ENCODE assay signal across 13 mouse cellular contexts in the genomic region with DNA sequence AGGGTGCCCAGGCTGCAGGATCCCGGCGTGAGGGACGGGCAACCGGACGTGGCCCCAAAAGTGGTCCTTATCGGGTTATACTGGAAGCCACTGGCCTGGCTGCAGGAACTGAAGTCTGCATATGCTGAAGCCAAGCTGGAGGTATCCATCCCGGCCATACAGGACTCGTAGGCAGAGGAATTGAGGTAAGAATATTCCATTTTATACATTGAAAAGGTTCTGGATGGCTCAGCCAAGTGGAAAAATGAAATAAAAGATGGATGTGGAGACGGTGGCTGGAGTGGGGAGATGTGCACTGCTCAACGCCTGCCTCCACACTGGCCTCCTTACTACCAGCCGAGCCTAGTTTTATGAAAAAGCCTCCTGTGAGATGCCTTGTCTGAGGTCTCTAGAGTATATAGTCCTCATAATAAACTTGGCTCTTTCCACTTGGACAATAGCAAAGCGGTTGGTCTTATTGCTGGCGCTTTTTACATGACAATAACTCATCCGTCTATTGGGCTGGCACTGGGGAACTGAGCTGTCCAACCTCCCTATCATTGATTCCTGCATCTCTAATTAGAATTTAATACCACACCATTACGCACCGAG. TPM values are rescaled to one million over a fixed set of nuclear protein-coding genes. Genes with fewer than 3 reads are reported as not detected.
DNase-seq lines count a peak whose midpoint lies in the region; ATAC-seq and TF ChIP-seq lines count a peak whose summit lies in the region.
"Had no signal": no experiment of that assay in that cellular context is flagged by ENCODE, and none has a peak within 500 bp of the region (broad histone marks: within the 10 kb centered on the region; RNA-seq: fewer than 3 reads in every experiment).

Gene Phox2b, minus strand, starts transcription at position 569 of the 591 bp plus-strand sequence.

- no peak for ATAC-seq in hindbrain, postnatal 0 days
- no peak for ATAC-seq in monocyte, adult 5-6 weeks (replicated peaks; ENCODE audit: insufficient number of reproducible peaks, low FRiP score, low TSS enrichment, poor library complexity, severe bottlenecking)
- ATAC-seq: activated CD4-positive, CD25-positive, alpha-beta regulatory T cell, adult 4 months; CD4-positive, CD25-positive, alpha-beta regulatory T cell, adult 4 months had no signal

- H3K27me3 ChIP-seq in E14TG2a.4 (ENCODE audit: insufficient read depth, low read length): peaks cover 95% of the 10 kb centered on the region
- H3K27me3 ChIP-seq in hindbrain, postnatal 0 days (ENCODE audit: insufficient read depth, low read length): peaks cover 81% of the 10 kb centered on the region

- no peak for TF ChIP-seq CTCF in E14TG2a.4 (conservative IDR thresholded peaks at IDR 0.05; ENCODE audit: low read length)
- no peak for TF ChIP-seq CTCF in hindbrain, postnatal 0 days (IDR thresholded peaks at IDR 0.05; ENCODE audit: low read depth)

- WGBS in hindbrain, postnatal 0 days: 1% methylated on average over 16 of the region's 16 CpGs

- H3K9ac ChIP-seq in hindbrain, postnatal 0 days (replicated peaks; ENCODE audit: low read length): no peak within 1 kb of the TSS
- H3K9ac ChIP-seq: neural tube, embryonic 13.5 days had no signal

- peak; percentile 8 for DNase-seq in heart, postnatal 4 days
- DNase-seq in heart, adult 11 months: no peak
- no peak for DNase-seq in adrenal gland, postnatal 36 days
- DNase-seq in hindbrain, postnatal 0 days (ENCODE audit: low spot score): peak; percentile 19
- no peak for DNase-seq in ovary, postnatal 36 days (ENCODE audit: low spot score)
- DNase-seq in layer of hippocampus, adult 18-20 months (ENCODE audit: low spot score in 2 of 2): no peak

- H3K4me2 ChIP-seq in hindbrain, postnatal 0 days (ENCODE audit: low read depth, low read length): no peak within 1 kb of the TSS
- H3K4me2 ChIP-seq: neural tube, embryonic 13.5 days had no signal

- H3K36me3 ChIP-seq in E14TG2a.4 (ENCODE audit: insufficient read depth, low read length): no peaks in the 10 kb centered on the region
- no peaks in the 10 kb centered on the region for H3K36me3 ChIP-seq in hindbrain, postnatal 0 days (ENCODE audit: insufficient read depth, low read length)
- H3K36me3 ChIP-seq: neural tube, embryonic 13.5 days had no signal

- H3K9me3 ChIP-seq in E14TG2a.4 (ENCODE audit: low read length): no peaks in the 10 kb centered on the region
- H3K9me3 ChIP-seq in hindbrain, postnatal 0 days (ENCODE audit: low read length): no peaks in the 10 kb centered on the region
- H3K9me3 ChIP-seq: neural tube, embryonic 13.5 days had no signal

- H3K4me1 ChIP-seq in E14TG2a.4 (replicated peaks; ENCODE audit: low read depth, low read length): peaks cover 75% of the 10 kb centered on the region
- no peaks in the 10 kb centered on the region for H3K4me1 ChIP-seq in hindbrain, postnatal 0 days (ENCODE audit: insufficient read depth, low read length)

- peak within 1 kb of the TSS; percentile 32; the same call in 1 of the 2 replicates for H3K4me3 ChIP-seq in E14TG2a.4 (replicated peaks; ENCODE audit: low read length)
- H3K4me3 ChIP-seq in hindbrain, postnatal 0 days (ENCODE audit: low read length): peak within 1 kb of the TSS; percentile 16; the same call in 1 of the 2 replicates
- H3K4me3 ChIP-seq: neural tube, embryonic 13.5 days had no signal

- H3K27ac ChIP-seq in hindbrain, postnatal 0 days: 0 out of 2 replicates have a peak within 1 kb of the TSS, but pooled peaks have one; percentile 4
- H3K27ac ChIP-seq: neural tube, embryonic 13.5 days had no signal

RNA-seq across cellular contexts. Expression of gene Phox2b, which starts in this region (rescaled TPM):
- total RNA-seq in heart, postnatal 4 days (2021): under 1 TPM in 1 of 2 experiments, not detected in 1; 0.14 TPM
- total RNA-seq in adrenal gland, postnatal 36 days (2021): 10 to 100 TPM; 18.1 to 20.0 TPM
- total RNA-seq in hindbrain, postnatal 0 days (2014; rRNA removed): 11.3 and 17.3 TPM in 2 replicates
- polyA plus RNA-seq in hindbrain, postnatal 0 days (2015; fragmentation: Nextera tagmentation; extraction: Ambion mirVana): 15.3 and 15.8 TPM in 2 replicates
- total RNA-seq in monocyte, adult 5-6 weeks (2017): not detected in 3 replicates
- not detected for total RNA-seq in layer of hippocampus, adult 18-20 months (2021)
- total RNA-seq: common myeloid progenitor, adult 5-6 weeks; left cerebral cortex, postnatal 25 days had no signal

Comparison
In these comparisons a context has a peak if more than half of its experiments do, and no peak if none do; other contexts are left out.
1. RNA of gene Phox2b (total RNA-seq): 18.1 to 20.0 TPM in adrenal gland, postnatal 36 days and 11.3 to 17.3 TPM in hindbrain, postnatal 0 days; 0.14 TPM in heart, postnatal 4 days, not detected in monocyte, adult 5-6 weeks and not detected in layer of hippocampus, adult 18-20 months; every median in the first group is over 10 times any median in the second.
2. Peak in DNase-seq in heart, postnatal 4 days; RNA of the gene not detected or under 1 TPM.